Mouse (Mus musculus): ENCODE measurements around the gene Hp1bp3. TPM values are rescaled to one million over a fixed set of nuclear protein-coding genes. Genes with fewer than 3 reads are reported as not detected.

Hp1bp3 gene
- polyA plus RNA-seq, 1 experiment from 2014 or later: 233 TPM

DNA sequence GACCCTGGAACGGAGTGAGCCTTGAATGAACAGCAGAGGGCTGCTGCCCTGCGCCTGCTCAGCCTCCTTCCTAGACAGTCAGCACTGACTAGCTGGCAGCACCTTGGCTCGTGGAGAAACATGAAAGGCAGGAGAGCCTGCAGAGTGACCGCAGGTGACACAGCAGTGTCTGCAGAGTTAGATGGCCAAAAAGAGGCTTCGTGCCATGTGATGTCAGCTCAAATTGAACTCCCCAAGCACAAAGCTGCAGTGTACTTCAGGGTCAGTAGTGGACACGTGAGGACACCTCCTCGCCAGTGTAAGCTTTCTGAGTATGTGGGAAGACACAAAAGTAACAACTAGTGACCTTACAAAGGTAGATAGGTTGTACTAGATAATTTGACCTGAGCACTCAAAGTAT, 30.1 kb upstream of the Hp1bp3 start:
- H3K9me3 ChIP-seq (ENCODE audit: control insufficient read depth, low read length): no peaks in the 10 kb centered on the region
- no peak overlapping the region for H3K4me2 ChIP-seq (ENCODE audit: low read length)
- peaks cover 33% of the 10 kb centered on the region for H3K36me3 ChIP-seq (ENCODE audit: control insufficient read depth, insufficient read depth)
- H3K27ac ChIP-seq (ENCODE audit: low read length): no peak overlapping the region
- 93% methylated on average over 7 of the region's 7 CpGs for WGBS
- no peaks in the 10 kb centered on the region for H3K4me1 ChIP-seq (replicated peaks; ENCODE audit: control insufficient read depth, insufficient read depth, low read length)
- ATAC-seq: no peak
- no peaks in the 10 kb centered on the region for H3K27me3 ChIP-seq (replicated peaks; ENCODE audit: control insufficient read depth, insufficient read depth, low read length)
- no peak overlapping the region for H3K9ac ChIP-seq (replicated peaks; ENCODE audit: low read depth, low read length)
- H3K4me3 ChIP-seq (replicated peaks; ENCODE audit: low read length): no peak overlapping the region

DNA sequence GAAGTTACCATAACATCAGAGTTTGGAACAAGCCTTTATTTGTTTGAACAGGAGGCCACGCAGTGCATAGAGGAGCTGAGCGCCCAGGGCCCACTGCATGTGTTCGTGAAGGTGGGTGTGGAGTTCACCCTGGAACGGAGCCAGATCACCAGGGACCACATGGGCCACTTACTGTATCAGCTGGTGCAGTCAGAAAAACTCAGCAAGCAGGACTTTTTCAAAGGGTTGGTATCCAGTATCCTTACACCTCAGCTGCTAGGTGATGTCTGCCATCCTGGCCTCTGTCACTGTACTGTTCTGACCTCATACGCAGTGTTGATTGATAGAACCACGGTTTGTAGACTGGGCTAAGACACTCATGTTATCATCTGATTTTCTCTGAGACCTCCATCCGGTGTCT, 28.1 kb upstream of the Hp1bp3 start:
- no peaks in the 10 kb centered on the region for H3K27me3 ChIP-seq (replicated peaks; ENCODE audit: control insufficient read depth, insufficient read depth, low read length)
- no peak overlapping the region for H3K27ac ChIP-seq (ENCODE audit: low read length)
- no peak overlapping the region for H3K4me3 ChIP-seq (replicated peaks; ENCODE audit: low read length)
- 92% methylated on average over 7 of the region's 7 CpGs for WGBS
- peaks cover 34% of the 10 kb centered on the region for H3K36me3 ChIP-seq (ENCODE audit: control insufficient read depth, insufficient read depth)
- H3K4me2 ChIP-seq (ENCODE audit: low read length): no peak overlapping the region
- H3K9ac ChIP-seq (replicated peaks; ENCODE audit: low read depth, low read length): no peak overlapping the region
- H3K9me3 ChIP-seq (ENCODE audit: control insufficient read depth, low read length): no peaks in the 10 kb centered on the region
- H3K4me1 ChIP-seq (replicated peaks; ENCODE audit: control insufficient read depth, insufficient read depth, low read length): no peaks in the 10 kb centered on the region
- ATAC-seq: no peak

DNA sequence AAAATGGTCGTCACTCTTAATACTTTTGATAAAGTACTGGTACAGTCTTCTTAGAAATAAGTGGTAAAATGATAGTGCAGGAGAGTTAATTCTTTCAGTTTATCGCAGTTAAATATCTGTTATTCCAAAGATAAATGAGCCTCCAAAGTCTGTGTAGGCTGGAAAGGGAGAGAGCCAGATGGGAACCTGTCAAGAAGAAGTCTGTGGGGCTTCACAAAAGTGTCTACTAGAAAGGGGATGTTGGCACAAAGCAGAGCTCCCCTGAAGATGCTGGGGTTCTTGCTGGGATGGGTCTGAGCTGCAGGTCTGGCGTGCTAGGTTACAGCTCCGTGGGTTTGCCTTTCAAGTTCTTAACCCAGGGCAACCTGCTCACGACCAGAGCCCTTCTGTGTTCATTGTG, 23.5 kb upstream of the Hp1bp3 start:
- H3K9me3 ChIP-seq (ENCODE audit: control insufficient read depth, low read length): no peaks in the 10 kb centered on the region
- no peaks in the 10 kb centered on the region for H3K4me1 ChIP-seq (replicated peaks; ENCODE audit: control insufficient read depth, insufficient read depth, low read length)
- no peaks in the 10 kb centered on the region for H3K27me3 ChIP-seq (replicated peaks; ENCODE audit: control insufficient read depth, insufficient read depth, low read length)
- no peak overlapping the region for H3K27ac ChIP-seq (ENCODE audit: low read length)
- H3K36me3 ChIP-seq (ENCODE audit: control insufficient read depth, insufficient read depth): peaks cover 38% of the 10 kb centered on the region
- ATAC-seq: no peak
- no peak overlapping the region for H3K9ac ChIP-seq (replicated peaks; ENCODE audit: low read depth, low read length)
- H3K4me3 ChIP-seq (replicated peaks; ENCODE audit: low read length): no peak overlapping the region
- 72% methylated on average over 5 of the region's 5 CpGs for WGBS
- no peak overlapping the region for H3K4me2 ChIP-seq (ENCODE audit: low read length)

DNA sequence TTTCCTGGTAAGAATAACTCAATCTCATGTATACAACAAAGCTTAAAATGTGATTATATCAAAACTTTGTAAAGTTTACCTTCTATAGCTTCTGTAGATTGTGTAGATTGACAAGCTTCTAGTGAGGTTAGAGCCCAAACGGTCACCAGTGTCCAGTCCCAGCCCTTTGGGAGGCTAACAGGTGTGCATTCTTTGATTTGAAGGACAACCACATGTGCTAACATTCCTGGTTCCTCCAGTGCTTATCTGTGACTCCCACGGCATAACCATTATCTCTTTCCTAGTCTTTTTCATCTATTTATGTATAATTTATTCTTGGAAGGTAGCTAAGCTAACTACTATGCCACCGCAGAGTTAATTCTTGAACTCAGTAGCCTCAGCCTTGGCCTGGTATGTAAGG, 15.3 kb upstream of the Hp1bp3 start:
- Histone ChIP-seq H3K4me1 (replicated peaks; ENCODE audit: control insufficient read depth, insufficient read depth, low read length) (no peaks in the 10 kb centered on the region), H3K36me3 (ENCODE audit: control insufficient read depth, insufficient read depth) (peaks cover 54% of the 10 kb centered on the region), H3K4me2 (ENCODE audit: low read length) (no peak overlapping the region), H3K9me3 (ENCODE audit: control insufficient read depth, low read length) (no peaks in the 10 kb centered on the region), H3K27me3 (replicated peaks; ENCODE audit: control insufficient read depth, insufficient read depth, low read length) (no peaks in the 10 kb centered on the region), H3K9ac (replicated peaks; ENCODE audit: low read depth, low read length) (no peak overlapping the region), H3K27ac (ENCODE audit: low read length) (no peak overlapping the region), H3K4me3 (replicated peaks; ENCODE audit: low read length) (no peak overlapping the region)
- 95% methylated on average over 3 of the region's 3 CpGs for WGBS
- ATAC-seq: no peak

DNA sequence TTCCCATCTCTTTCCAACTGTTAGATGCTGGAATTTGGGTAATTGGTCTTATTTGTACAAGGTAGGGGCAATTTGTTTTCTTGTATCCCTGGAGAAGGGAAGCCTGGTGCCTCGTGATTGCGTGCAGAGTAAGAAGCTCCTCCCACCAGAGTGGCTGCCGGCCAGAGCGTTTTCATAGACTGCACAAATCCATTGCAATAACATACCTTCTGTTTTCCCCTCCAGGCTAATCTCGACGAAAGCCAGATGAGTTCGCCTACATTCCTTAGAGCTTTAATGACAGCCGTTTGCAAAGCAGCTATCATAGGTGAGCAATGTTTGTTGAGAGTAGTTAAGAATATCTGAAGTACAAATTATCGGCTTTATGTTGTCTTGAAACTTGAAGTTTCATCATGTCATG, 14.4 kb upstream of the Hp1bp3 start:
- Histone ChIP-seq H3K9me3 (ENCODE audit: control insufficient read depth, low read length) (no peaks in the 10 kb centered on the region), H3K4me2 (ENCODE audit: low read length) (no peak overlapping the region), H3K27me3 (replicated peaks; ENCODE audit: control insufficient read depth, insufficient read depth, low read length) (no peaks in the 10 kb centered on the region), H3K9ac (replicated peaks; ENCODE audit: low read depth, low read length) (no peak overlapping the region), H3K36me3 (ENCODE audit: control insufficient read depth, insufficient read depth) (peaks cover 56% of the 10 kb centered on the region), H3K27ac (ENCODE audit: low read length) (no peak overlapping the region), H3K4me1 (replicated peaks; ENCODE audit: control insufficient read depth, insufficient read depth, low read length) (no peaks in the 10 kb centered on the region), H3K4me3 (replicated peaks; ENCODE audit: low read length) (no peak overlapping the region)
- 86% methylated on average over 9 of the region's 9 CpGs for WGBS
- no peak for ATAC-seq

DNA sequence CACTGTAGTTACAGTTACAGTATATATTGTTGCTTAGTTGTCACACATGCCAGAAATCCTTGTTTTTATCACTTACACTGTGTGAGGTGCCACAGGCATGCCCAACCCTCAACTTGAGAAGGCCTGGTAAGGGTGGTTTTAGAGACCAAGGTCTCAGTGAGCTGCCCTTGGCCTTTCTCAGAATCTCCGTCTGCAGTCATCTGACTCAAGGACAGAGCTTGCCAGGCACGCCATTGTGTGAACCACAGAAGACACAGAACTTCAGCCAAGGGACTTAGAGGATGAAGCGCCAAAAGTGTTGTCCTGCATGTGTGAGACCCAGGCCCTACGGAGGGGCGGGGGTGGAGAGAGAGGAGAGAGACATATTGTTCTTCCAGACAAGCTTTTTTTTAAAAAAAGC, 6.0 kb upstream of the Hp1bp3 start:
- ATAC-seq: no peak
- 95% methylated on average over 5 of the region's 5 CpGs for WGBS

DNA sequence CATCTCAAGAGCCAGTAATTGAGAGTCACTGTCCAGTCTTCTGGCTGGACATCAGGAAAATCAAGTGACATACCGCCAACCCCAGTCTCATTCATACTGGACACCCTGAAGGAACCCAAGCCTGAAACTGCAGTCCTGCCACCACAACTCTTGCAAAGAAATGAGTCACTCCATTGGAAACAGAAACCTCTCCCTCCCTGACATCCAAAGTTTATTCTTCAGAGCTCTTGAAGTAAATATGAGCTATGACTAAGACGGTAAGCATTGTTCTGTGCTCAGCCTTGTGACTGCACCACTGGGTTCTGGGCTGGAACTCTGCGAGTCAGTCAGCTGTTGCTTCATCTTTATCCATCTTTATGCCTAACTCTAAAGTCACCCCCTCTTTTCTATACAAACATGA, 2.2 kb upstream of the Hp1bp3 start:
- no peak for ATAC-seq
- Histone ChIP-seq H3K36me3 (ENCODE audit: control insufficient read depth, insufficient read depth) (peaks cover 10% of the 10 kb centered on the region), H3K27ac (ENCODE audit: low read length) (no peak overlapping the region), H3K4me2 (ENCODE audit: low read length) (no peak overlapping the region), H3K27me3 (replicated peaks; ENCODE audit: control insufficient read depth, insufficient read depth, low read length) (no peaks in the 10 kb centered on the region), H3K9ac (replicated peaks; ENCODE audit: low read depth, low read length) (no peak overlapping the region), H3K9me3 (ENCODE audit: control insufficient read depth, low read length) (no peaks in the 10 kb centered on the region), H3K4me3 (replicated peaks; ENCODE audit: low read length) (no peak overlapping the region), H3K4me1 (replicated peaks; ENCODE audit: control insufficient read depth, insufficient read depth, low read length) (peaks cover 16% of the 10 kb centered on the region)
- WGBS: 94% methylated on average over 3 of the region's 3 CpGs

More for the DNA sequence above, 6.0 kb upstream of the Hp1bp3 start:
- H3K4me2 ChIP-seq (ENCODE audit: low read length): no peak overlapping the region
- no peak overlapping the region for H3K27ac ChIP-seq (ENCODE audit: low read length)
- no peaks in the 10 kb centered on the region for H3K9me3 ChIP-seq (ENCODE audit: control insufficient read depth, low read length)
- H3K4me3 ChIP-seq (replicated peaks; ENCODE audit: low read length): no peak overlapping the region
- H3K36me3 ChIP-seq (ENCODE audit: control insufficient read depth, insufficient read depth): peaks cover 18% of the 10 kb centered on the region
- H3K27me3 ChIP-seq (replicated peaks; ENCODE audit: control insufficient read depth, insufficient read depth, low read length): no peaks in the 10 kb centered on the region
- no peak overlapping the region for H3K9ac ChIP-seq (replicated peaks; ENCODE audit: low read depth, low read length)
- H3K4me1 ChIP-seq (replicated peaks; ENCODE audit: control insufficient read depth, insufficient read depth, low read length): no peaks in the 10 kb centered on the region

DNA sequence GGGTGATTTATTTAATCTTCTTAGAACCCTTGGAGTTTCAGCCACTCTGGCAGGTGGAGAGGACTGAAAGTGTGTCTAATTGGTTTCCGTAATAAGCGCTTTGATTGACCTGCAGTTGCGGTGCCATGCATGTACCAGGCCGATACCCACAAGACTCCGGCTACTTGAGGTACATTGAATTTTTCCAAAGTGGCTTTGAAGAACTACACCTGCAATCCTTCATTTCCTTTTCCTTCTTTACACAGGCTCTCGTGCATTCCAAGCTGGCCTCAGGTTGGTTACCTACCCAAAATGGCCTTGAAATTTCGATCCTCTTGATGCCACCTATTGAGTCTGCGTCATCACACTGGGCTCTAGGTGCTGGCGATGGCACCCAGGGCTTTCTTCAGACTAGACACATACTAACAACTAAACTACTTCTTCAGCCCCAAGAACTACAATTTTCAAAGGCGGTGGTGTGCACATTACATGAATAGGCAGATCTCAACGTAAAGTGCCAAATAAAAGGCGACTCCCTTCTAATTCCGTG, 361 bp upstream of the Hp1bp3 start:
- Histone ChIP-seq H3K36me3 (ENCODE audit: control insufficient read depth, insufficient read depth) (no peaks in the 10 kb centered on the region), H3K27me3 (replicated peaks; ENCODE audit: control insufficient read depth, insufficient read depth, low read length) (no peaks in the 10 kb centered on the region), H3K4me1 (replicated peaks; ENCODE audit: control insufficient read depth, insufficient read depth, low read length) (peaks cover 28% of the 10 kb centered on the region), H3K4me3 (replicated peaks; ENCODE audit: low read length) (peak overlapping the region; percentile 96), H3K4me2 (ENCODE audit: low read length) (peak overlapping the region; percentile 81), H3K9me3 (ENCODE audit: control insufficient read depth, low read length) (no peaks in the 10 kb centered on the region), H3K27ac (ENCODE audit: low read length) (peak overlapping the region; percentile 99), H3K9ac (replicated peaks; ENCODE audit: low read depth, low read length) (peak overlapping the region; percentile 99)
- ATAC-seq: no peak
- WGBS: 44% methylated on average over 13 of the region's 13 CpGs

DNA sequence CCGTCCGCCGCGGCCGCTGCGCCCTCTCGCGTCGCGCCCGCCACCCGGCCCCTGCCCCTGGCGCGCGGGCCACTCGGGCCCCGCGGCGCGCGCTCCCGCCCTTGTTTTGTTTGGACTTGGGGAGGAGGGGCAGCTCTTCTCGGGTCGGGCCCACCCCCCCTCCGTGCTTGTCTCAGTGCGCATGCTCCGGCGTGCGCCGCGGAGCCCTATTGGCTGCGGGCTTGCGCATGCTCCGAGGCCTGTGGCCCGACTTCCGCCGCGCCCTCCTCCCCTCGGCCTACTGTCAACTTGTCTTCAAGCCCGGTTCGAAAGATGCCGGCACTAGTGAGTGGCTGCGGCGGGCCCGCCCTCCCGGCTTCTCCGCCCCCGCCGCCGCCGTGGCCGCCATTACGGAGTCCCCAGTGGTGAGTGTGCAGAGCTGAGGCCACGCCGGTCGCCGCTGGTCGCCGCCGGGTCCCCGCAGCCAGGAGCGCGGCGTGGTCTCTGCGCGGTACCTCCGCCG, 846 bp downstream of the Hp1bp3 start:
- H3K9me3 ChIP-seq (ENCODE audit: control insufficient read depth, low read length): no peaks in the 10 kb centered on the region
- ATAC-seq: peak; percentile 96
- peak overlapping the region; percentile 96 for H3K4me3 ChIP-seq (replicated peaks; ENCODE audit: low read length)
- peaks cover 28% of the 10 kb centered on the region for H3K4me1 ChIP-seq (replicated peaks; ENCODE audit: control insufficient read depth, insufficient read depth, low read length)
- under 1% methylated on average over 65 of the region's 68 CpGs for WGBS
- no peaks in the 10 kb centered on the region for H3K36me3 ChIP-seq (ENCODE audit: control insufficient read depth, insufficient read depth)
- peak overlapping the region; percentile 90 for H3K4me2 ChIP-seq (ENCODE audit: low read length)
- H3K9ac ChIP-seq (replicated peaks; ENCODE audit: low read depth, low read length): peak overlapping the region; percentile 99
- no peaks in the 10 kb centered on the region for H3K27me3 ChIP-seq (replicated peaks; ENCODE audit: control insufficient read depth, insufficient read depth, low read length)
- H3K27ac ChIP-seq (ENCODE audit: low read length): peak overlapping the region; percentile 99

DNA sequence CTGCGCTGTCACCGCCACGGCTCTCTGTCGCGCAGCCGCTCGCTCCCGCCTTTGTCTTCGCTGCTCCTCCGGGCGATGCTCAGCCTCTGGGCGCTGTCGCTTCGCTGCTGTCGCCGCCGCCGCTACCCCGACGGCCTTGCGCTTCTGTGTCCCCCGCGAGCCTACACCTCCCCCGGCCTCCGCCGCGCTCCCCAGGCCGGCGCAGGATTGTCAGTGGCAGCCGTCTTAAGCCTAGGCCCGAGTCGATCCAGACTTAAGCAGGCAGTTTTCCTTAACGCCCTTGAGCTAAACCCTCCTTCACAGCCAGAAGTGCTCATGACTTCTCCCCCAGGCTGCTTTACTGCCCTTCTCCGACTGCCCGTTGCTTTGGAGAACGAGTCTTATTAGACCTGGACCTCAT, 1.3 kb downstream of the Hp1bp3 start:
- no peaks in the 10 kb centered on the region for H3K9me3 ChIP-seq (ENCODE audit: control insufficient read depth, low read length)
- H3K27me3 ChIP-seq (replicated peaks; ENCODE audit: control insufficient read depth, insufficient read depth, low read length): no peaks in the 10 kb centered on the region
- peak overlapping the region; percentile 96 for H3K4me3 ChIP-seq (replicated peaks; ENCODE audit: low read length)
- no peak; the same call in 1 of the 2 replicates for ATAC-seq
- no peaks in the 10 kb centered on the region for H3K36me3 ChIP-seq (ENCODE audit: control insufficient read depth, insufficient read depth)
- peak overlapping the region; percentile 99 for H3K9ac ChIP-seq (replicated peaks; ENCODE audit: low read depth, low read length)
- peaks cover 28% of the 10 kb centered on the region for H3K4me1 ChIP-seq (replicated peaks; ENCODE audit: control insufficient read depth, insufficient read depth, low read length)
- H3K27ac ChIP-seq (ENCODE audit: low read length): peak overlapping the region; percentile 99
- WGBS: under 1% methylated on average over 36 of the region's 36 CpGs
- peak overlapping the region; percentile 90 for H3K4me2 ChIP-seq (ENCODE audit: low read length)

All from forebrain, embryonic 16.5 days (tissue).